Mouse (Mus musculus): ENCODE measurements around the gene Pgls.

GRCm38 (mm10) chr8:71558958-71559690, 32.9 kb upstream of the Pgls start:
- peak; percentile 36; the same call in 1 of the 2 replicates for TF ChIP-seq CTCF (IDR thresholded peaks at IDR 0.05; ENCODE audit: low read depth)
- TF ChIP-seq EP300 (IDR thresholded peaks at IDR 0.05; ENCODE audit: low read depth), result no peak

Data from liver, embryonic 14.5 days (tissue).